Mouse (Mus musculus) G1E-ER4 (cell line): ENCODE results near the gene Rbmx. TPM values are rescaled to one million over a fixed set of nuclear protein-coding genes. Genes with fewer than 3 reads are reported as not detected.

Experiments used
- GATA1 ChIP-seq: IDR thresholded peaks from one replicate; pipeline ENCODE4 v1.8.0; 2012; ENCODE audit warnings: low read length, inconsistent platforms
- polyA plus RNA-seq: library from polyadenylated mRNA; stranded (reverse); fragments of >175 nt; gene quantifications from 2 replicates; pipeline ENCODE4 v1.2.3, GENCODE M21; 2012

Rbmx gene
- polyA plus RNA-seq: 33.3 and 47.0 TPM in 2 replicates

DNA sequence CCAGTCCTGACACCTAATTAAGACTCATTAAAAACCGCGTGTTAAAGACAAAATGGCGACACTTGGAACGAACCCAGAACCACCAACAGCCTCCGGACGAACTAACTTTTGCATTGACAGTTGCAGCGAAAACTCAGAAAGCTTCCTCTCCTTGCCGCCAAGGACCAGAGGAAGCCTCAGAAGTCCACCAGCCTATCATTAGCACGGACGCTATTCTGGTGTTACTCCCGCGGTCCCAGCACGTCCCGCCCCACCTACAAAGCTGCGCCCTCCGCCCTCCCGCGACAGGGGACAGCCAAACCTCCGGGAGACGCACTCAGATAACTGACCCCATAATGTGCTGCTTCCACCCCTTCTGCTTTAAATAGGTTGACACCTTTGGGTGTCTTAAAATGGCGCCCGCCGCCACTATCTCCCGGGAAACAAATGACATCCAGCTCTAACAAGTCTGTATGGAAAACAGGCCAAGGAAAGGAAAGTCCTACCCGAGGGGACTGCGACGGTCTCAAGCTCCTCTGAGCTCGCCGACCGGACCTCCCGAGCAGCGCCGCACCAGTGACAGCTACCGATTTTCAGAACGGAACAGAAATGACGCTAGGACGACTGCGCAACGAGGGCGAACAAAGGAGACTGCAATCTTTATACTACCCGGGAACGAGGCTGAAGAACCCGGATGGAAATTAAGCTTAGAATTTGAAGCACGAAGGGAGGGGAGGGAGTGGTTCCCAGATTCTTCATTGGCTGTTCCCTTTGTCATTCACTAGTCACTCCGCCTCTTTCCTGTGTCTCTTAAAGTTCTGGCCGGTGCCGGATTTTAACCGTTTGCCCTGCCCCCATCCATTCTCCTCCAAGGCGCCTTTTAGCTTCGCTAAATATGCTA lies at the start of gene Rbmx:
Gene Rbmx, minus strand, starts transcription at position 670 of the 880 bp plus-strand sequence.
- no peak for TF ChIP-seq GATA1

DNA sequence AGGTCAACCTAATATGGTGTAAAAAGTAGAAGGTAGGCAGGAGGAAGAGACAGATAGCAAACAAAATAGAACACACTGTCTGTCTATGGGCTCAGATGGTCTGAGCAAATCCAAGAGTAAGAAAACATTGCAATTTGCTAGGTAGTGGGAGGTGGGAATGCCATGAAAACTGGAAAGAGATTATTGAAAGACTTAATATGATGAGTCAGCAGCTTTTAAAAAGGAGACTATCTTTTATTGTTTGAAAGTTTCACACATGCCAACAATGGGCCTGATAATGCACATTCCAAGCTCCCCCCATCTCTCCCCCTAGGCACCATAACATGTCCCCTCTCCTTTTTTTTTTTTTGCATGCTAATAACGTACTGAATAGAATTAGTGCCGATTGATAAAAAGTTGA lies 41.1 kb upstream of the Rbmx start:
- no peak for TF ChIP-seq GATA1

GRCm38 (mm10) chrX:57431610-57432009 lies 38.8 kb upstream of the Rbmx start:
- no peak for TF ChIP-seq GATA1

DNA sequence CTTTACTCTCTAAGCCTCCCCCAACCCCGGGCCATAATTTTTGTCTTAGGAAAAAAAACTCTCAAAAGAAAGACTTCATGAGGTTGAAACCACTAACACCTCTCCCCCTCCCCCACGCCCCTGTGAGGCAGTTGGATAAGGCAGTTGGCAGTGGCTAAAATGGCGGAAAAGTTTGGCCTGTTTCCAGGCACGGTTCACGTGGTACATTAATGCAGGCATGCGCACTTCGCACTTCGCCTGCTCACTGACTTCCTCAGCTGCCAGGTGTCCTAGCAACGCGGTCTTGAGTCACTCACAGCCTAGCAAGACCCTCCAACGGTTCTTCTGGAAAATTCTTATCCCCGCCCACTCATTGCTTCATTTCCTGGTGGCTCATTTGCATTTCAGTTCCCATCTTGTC lies 15.9 kb upstream of the Rbmx start, which contains the start of gene Gm364:
Gene Gm364, plus strand, starts transcription at position 386 of the 400 bp plus-strand sequence.
- TF ChIP-seq GATA1: no peak

- no peak for TF ChIP-seq GATA1
These were observed 10.8 kb upstream of the Rbmx start for GRCm38 (mm10) chrX:57403651-57404050.

- no peak for TF ChIP-seq GATA1
These were observed 8.6 kb upstream of the Rbmx start for GRCm38 (mm10) chrX:57401388-57401787.

- TF ChIP-seq GATA1: no peak
These were observed 576 bp upstream of the Rbmx start for GRCm38 (mm10) chrX:57393412-57393811.

DNA sequence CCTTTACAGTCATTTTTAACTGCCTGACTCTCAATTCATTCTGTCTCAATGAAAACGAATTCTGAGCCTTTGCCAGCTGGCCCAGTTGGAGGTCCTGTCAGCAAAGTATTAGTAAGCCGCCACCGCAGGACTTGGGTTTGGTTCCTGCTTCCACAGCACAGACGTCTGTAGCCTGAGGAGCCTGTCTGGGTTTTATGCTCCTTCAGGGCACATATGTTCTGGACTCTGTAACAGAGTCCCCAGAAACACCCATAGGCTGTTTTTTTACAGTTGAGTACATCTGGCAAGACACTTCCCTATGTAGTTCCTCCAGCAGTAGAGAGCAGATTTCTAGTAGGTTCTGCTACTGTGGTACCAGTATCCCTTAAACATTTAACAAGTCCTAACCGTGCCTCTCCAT lies 11.9 kb downstream of the Rbmx start:
- TF ChIP-seq GATA1: no peak

- no peak for TF ChIP-seq GATA1
These were observed 14.3 kb downstream of the Rbmx start for GRCm38 (mm10) chrX:57378579-57378978.

DNA sequence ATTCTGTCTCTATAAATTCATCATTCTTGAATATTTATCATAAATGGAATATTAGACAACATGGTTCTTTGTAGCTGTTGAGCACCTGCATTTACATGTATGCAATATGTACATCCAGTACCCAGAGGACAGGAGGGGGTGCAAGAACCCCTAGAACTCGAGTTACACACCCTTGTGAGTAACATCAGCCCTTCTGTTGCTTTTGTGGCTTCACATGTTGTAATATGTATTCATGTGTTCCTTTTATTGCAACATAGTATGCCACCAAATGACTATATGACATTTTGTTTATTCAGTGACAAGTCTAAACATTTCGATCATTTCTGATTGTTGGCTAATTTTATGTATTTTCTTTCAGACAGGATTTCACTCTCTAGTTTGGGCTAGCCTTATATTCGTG lies 15.7 kb downstream of the Rbmx start:
- no peak for TF ChIP-seq GATA1

GRCm38 (mm10) chrX:57374029-57374428 lies 18.8 kb downstream of the Rbmx start:
- no peak for TF ChIP-seq GATA1

- peak; percentile 22 for TF ChIP-seq GATA1
These were observed 19.3 kb downstream of the Rbmx start for GRCm38 (mm10) chrX:57373543-57373942.

DNA sequence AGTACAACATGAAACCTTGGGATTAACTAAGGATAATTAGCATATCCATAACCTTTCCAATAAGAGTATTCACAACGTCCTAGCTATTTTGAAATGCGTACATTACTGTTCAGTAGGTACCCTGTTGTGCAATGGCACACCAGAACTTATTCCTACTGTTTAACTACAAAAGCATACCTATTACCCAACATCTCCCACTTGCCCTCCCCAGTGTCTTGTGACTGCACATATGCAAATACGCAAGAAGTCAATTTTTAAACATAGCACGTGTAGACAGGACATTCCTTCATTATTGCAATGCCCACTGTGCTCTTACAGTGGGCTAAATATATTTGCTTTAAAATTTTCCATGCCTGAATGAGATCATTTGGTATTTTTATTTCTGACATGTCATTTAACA lies 19.9 kb downstream of the Rbmx start:
- no peak for TF ChIP-seq GATA1

- TF ChIP-seq GATA1: no peak
These were observed 27.8 kb downstream of the Rbmx start for GRCm38 (mm10) chrX:57364891-57365569.

DNA sequence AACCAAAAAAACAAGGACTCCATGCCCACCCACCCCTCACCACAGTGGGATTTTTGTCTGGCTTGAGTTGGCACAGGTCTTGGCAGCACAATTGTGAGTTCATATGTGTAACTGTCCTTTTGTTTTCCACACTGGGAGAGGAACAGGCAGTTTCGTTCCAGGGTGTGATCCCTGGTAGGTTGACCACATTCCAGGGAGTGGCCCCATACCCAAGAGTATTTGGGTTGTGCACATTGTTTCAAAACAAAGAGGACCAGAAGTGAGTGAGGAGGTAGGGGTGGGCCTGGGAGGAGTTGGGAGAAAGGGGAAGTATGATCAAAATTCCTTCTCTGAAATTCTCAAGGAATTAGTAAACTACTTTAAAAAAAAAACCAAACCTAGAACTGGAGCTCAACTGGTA lies 33.5 kb downstream of the Rbmx start:
- TF ChIP-seq GATA1: no peak

GRCm38 (mm10) chrX:57339220-57339619 lies 53.6 kb downstream of the Rbmx start:
- TF ChIP-seq GATA1: no peak
